Mouse (Mus musculus): ENCODE measurements around the gene Mpp6. TPM values are rescaled to one million over a fixed set of nuclear protein-coding genes. Genes with fewer than 3 reads are reported as not detected.
A peak's percentile ranks its signal among the peaks of the same experiment; 100 is the strongest.

Gene Mpp6
- polyA plus RNA-seq, 1 experiment, result 73.5 TPM

GRCm38 (mm10) chr6:50089333-50089732 is 20.7 kb upstream of the Mpp6 start:
- Histone ChIP-seq H3K4me3 (ENCODE audit: control insufficient read depth, low read depth, low read length) (no peak overlapping the region), H3K36me3 (ENCODE audit: control insufficient read depth, insufficient read depth, low read length) (no peaks in the 10 kb centered on the region), H3K27me3 (ENCODE audit: control insufficient read depth, insufficient read depth, low read length) (no peaks in the 10 kb centered on the region), H3K27ac (ENCODE audit: control insufficient read depth, insufficient read depth, low read depth, low read length) (no peak overlapping the region), H3K4me1 (ENCODE audit: control insufficient read depth, insufficient read depth, low read length) (no peaks in the 10 kb centered on the region; the same call in 1 of the 2 replicates)
- TF ChIP-seq CTCF (IDR thresholded peaks at IDR 0.05; ENCODE audit: control insufficient read depth, insufficient read depth, insufficient replicate concordance, low read depth, low read length) (no peak), POLR2A (IDR thresholded peaks at IDR 0.05; ENCODE audit: control insufficient read depth, low read depth, low read length) (no peak)

DNA sequence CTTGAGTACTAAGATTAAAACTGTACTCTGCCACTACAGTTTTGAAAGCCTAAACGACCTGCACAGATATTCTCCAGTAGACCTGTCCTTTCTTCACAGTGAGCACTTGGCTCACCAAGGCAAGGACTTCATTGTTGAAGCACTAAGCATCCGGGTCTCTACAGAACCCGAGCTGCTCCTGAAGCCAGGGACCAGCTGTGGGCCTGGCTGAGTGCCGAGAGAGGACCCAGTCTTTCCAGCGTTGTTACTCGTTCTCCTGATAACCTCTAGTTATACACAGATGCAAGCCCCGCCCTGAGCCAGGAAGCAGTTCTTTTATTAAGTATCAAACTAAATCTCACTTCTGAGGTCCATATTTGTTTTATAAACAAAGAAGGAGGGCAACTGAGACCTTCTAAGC is 19.8 kb upstream of the Mpp6 start:
- no peaks in the 10 kb centered on the region; the same call in 1 of the 2 replicates for H3K4me1 ChIP-seq (ENCODE audit: control insufficient read depth, insufficient read depth, low read length)
- TF ChIP-seq CTCF (IDR thresholded peaks at IDR 0.05; ENCODE audit: control insufficient read depth, insufficient read depth, insufficient replicate concordance, low read depth, low read length), result no peak
- no peak for TF ChIP-seq POLR2A (IDR thresholded peaks at IDR 0.05; ENCODE audit: control insufficient read depth, low read depth, low read length)
- H3K4me3 ChIP-seq (ENCODE audit: control insufficient read depth, low read depth, low read length), result no peak overlapping the region
- no peak overlapping the region for H3K27ac ChIP-seq (ENCODE audit: control insufficient read depth, insufficient read depth, low read depth, low read length)
- no peaks in the 10 kb centered on the region for H3K36me3 ChIP-seq (ENCODE audit: control insufficient read depth, insufficient read depth, low read length)
- H3K27me3 ChIP-seq (ENCODE audit: control insufficient read depth, insufficient read depth, low read length), result no peaks in the 10 kb centered on the region

GRCm38 (mm10) chr6:50091462-50092154 is 18.4 kb upstream of the Mpp6 start:
- no peak for TF ChIP-seq CTCF (IDR thresholded peaks at IDR 0.05; ENCODE audit: control insufficient read depth, insufficient read depth, insufficient replicate concordance, low read depth, low read length)
- TF ChIP-seq POLR2A (IDR thresholded peaks at IDR 0.05; ENCODE audit: control insufficient read depth, low read depth, low read length), result no peak
- H3K36me3 ChIP-seq (ENCODE audit: control insufficient read depth, insufficient read depth, low read length), result no peaks in the 10 kb centered on the region
- H3K4me1 ChIP-seq (ENCODE audit: control insufficient read depth, insufficient read depth, low read length), result no peaks in the 10 kb centered on the region; the same call in 1 of the 2 replicates
- H3K27me3 ChIP-seq (ENCODE audit: control insufficient read depth, insufficient read depth, low read length), result no peaks in the 10 kb centered on the region
- H3K4me3 ChIP-seq (ENCODE audit: control insufficient read depth, low read depth, low read length), result no peak overlapping the region
- H3K27ac ChIP-seq (ENCODE audit: control insufficient read depth, insufficient read depth, low read depth, low read length), result no peak overlapping the region

DNA sequence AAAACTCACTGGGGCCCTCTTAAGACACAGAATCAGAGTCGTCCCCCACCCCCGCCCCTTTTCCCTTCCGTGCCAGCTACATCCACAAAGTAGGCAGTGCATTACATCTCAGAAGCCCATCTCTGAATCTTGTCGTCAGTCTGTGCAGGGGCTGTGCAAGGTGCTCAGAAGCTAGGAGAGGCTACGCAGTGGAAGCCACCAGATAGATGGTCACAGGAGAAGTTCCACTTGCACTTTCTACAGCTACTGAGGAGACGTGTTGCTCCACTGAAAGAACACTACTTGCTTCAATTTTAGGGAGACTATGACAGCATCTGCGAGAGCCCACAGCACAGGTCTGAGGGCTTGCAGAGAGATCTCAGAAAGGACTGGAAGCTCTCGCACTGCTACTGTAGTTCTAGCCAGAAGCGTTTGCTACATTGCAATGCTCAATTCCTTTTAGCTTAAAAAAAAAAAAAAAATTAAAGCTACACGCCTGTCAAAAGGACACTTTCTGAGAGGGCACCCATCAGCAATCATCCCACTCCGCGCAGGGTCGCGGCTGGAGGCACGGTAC is 762 bp upstream of the Mpp6 start:
- H3K27ac ChIP-seq (ENCODE audit: control insufficient read depth, insufficient read depth, low read depth, low read length), result peak overlapping the region; percentile 59
- peak overlapping the region; percentile 96 for H3K4me3 ChIP-seq (ENCODE audit: control insufficient read depth, low read depth, low read length)
- no peak for TF ChIP-seq CTCF (IDR thresholded peaks at IDR 0.05; ENCODE audit: control insufficient read depth, insufficient read depth, insufficient replicate concordance, low read depth, low read length)
- no peak for TF ChIP-seq POLR2A (IDR thresholded peaks at IDR 0.05; ENCODE audit: control insufficient read depth, low read depth, low read length)
- no peaks in the 10 kb centered on the region for H3K36me3 ChIP-seq (ENCODE audit: control insufficient read depth, insufficient read depth, low read length)
- peaks cover 5% of the 10 kb centered on the region for H3K4me1 ChIP-seq (ENCODE audit: control insufficient read depth, insufficient read depth, low read length)
- no peaks in the 10 kb centered on the region for H3K27me3 ChIP-seq (ENCODE audit: control insufficient read depth, insufficient read depth, low read length)

DNA sequence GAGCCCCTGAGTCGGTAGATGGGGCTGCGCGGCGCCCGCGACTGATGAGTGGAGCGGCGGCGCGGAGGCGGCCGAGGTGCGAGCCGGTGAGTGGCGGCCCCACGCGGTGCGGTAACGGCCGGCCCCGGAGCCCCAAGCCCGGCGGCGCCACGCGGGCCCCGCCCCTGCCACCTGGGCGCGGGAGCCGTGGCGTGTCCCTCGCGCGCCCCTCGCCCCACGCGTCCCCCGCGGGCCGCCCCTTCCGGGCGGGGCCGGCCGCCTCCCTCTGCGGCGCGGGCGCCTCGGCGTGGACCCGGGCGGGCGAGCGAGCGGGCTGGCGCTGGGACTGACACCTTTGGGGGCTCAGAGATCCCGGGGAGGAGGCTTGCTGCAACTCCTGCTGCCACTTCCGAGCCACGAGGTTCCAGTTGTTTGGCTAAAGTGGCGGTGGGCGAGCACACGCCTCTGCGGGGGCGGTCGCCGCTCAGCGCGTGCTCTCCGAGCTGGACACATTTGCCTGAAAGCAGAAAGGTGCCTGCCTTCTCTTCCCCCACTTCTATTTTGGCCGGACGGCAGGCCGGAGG is 419 bp downstream of the Mpp6 start:
- Histone ChIP-seq H3K4me1 (ENCODE audit: control insufficient read depth, insufficient read depth, low read length) (peaks cover 5% of the 10 kb centered on the region), H3K4me3 (ENCODE audit: control insufficient read depth, low read depth, low read length) (peak overlapping the region; percentile 96), H3K36me3 (ENCODE audit: control insufficient read depth, insufficient read depth, low read length) (no peaks in the 10 kb centered on the region), H3K27ac (ENCODE audit: control insufficient read depth, insufficient read depth, low read depth, low read length) (peak overlapping the region; percentile 91), H3K27me3 (ENCODE audit: control insufficient read depth, insufficient read depth, low read length) (no peaks in the 10 kb centered on the region)
- TF ChIP-seq CTCF (IDR thresholded peaks at IDR 0.05; ENCODE audit: control insufficient read depth, insufficient read depth, insufficient replicate concordance, low read depth, low read length) (no peak), POLR2A (IDR thresholded peaks at IDR 0.05; ENCODE audit: control insufficient read depth, low read depth, low read length) (no peak)

- TF ChIP-seq CTCF (IDR thresholded peaks at IDR 0.05; ENCODE audit: control insufficient read depth, insufficient read depth, insufficient replicate concordance, low read depth, low read length) (no peak), POLR2A (IDR thresholded peaks at IDR 0.05; ENCODE audit: control insufficient read depth, low read depth, low read length) (no peak)
- Histone ChIP-seq H3K36me3 (ENCODE audit: control insufficient read depth, insufficient read depth, low read length) (no peaks in the 10 kb centered on the region), H3K4me3 (ENCODE audit: control insufficient read depth, low read depth, low read length) (peak overlapping the region; percentile 96), H3K27ac (ENCODE audit: control insufficient read depth, insufficient read depth, low read depth, low read length) (no peak overlapping the region), H3K27me3 (ENCODE audit: control insufficient read depth, insufficient read depth, low read length) (no peaks in the 10 kb centered on the region), H3K4me1 (ENCODE audit: control insufficient read depth, insufficient read depth, low read length) (peaks cover 5% of the 10 kb centered on the region)
Measured at GRCm38 (mm10) chr6:50111111-50111655, 1.1 kb downstream of the Mpp6 start.

GRCm38 (mm10) chr6:50112775-50113174 is 2.7 kb downstream of the Mpp6 start:
- H3K4me1 ChIP-seq (ENCODE audit: control insufficient read depth, insufficient read depth, low read length), result peaks cover 5% of the 10 kb centered on the region
- H3K27me3 ChIP-seq (ENCODE audit: control insufficient read depth, insufficient read depth, low read length), result no peaks in the 10 kb centered on the region
- no peak overlapping the region for H3K4me3 ChIP-seq (ENCODE audit: control insufficient read depth, low read depth, low read length)
- TF ChIP-seq CTCF (IDR thresholded peaks at IDR 0.05; ENCODE audit: control insufficient read depth, insufficient read depth, insufficient replicate concordance, low read depth, low read length) (peak; percentile 40; the same call in 1 of the 2 replicates), POLR2A (IDR thresholded peaks at IDR 0.05; ENCODE audit: control insufficient read depth, low read depth, low read length) (no peak)
- H3K27ac ChIP-seq (ENCODE audit: control insufficient read depth, insufficient read depth, low read depth, low read length), result no peak overlapping the region
- no peaks in the 10 kb centered on the region for H3K36me3 ChIP-seq (ENCODE audit: control insufficient read depth, insufficient read depth, low read length)
